Mouse (Mus musculus) embryo, embryonic 11 days (tissue): Measurements from ENCODE around the gene Rftn1.

Source experiments
- DNase-seq: peaks from one replicate; pipeline ENCODE4 v3.0.0-alpha.2; 2015

Gene Rftn1

GRCm38 (mm10) chr17:50092848-50093247, 97.6 kb downstream of the Rftn1 start:
- DNase-seq, result no peak

GRCm38 (mm10) chr17:50091829-50092228, 98.6 kb downstream of the Rftn1 start:
- no peak for DNase-seq

GRCm38 (mm10) chr17:50089725-50090124, 100.7 kb downstream of the Rftn1 start:
- no peak for DNase-seq

GRCm38 (mm10) chr17:50088054-50088453, 102.4 kb downstream of the Rftn1 start:
- DNase-seq, result no peak

- DNase-seq, result no peak
Measured at GRCm38 (mm10) chr17:50086887-50087286, 103.6 kb downstream of the Rftn1 start.

GRCm38 (mm10) chr17:50084721-50085120, 105.8 kb downstream of the Rftn1 start:
- DNase-seq, result no peak

GRCm38 (mm10) chr17:50083937-50084336, 106.5 kb downstream of the Rftn1 start:
- DNase-seq, result no peak

- DNase-seq, result no peak
Measured at GRCm38 (mm10) chr17:50082947-50083346, 107.5 kb downstream of the Rftn1 start.

GRCm38 (mm10) chr17:50081647-50082046, 108.8 kb downstream of the Rftn1 start:
- DNase-seq, result no peak

- DNase-seq, result no peak
Measured at GRCm38 (mm10) chr17:50080991-50081390, 109.5 kb downstream of the Rftn1 start.

- DNase-seq, result no peak
Measured at GRCm38 (mm10) chr17:50078749-50079148, 111.7 kb downstream of the Rftn1 start.

- DNase-seq, result no peak
Measured at GRCm38 (mm10) chr17:50072982-50073965, 117.2 kb downstream of the Rftn1 start.

- no peak for DNase-seq
Measured at GRCm38 (mm10) chr17:50071602-50071988, 118.9 kb downstream of the Rftn1 start.

- no peak for DNase-seq
Measured at GRCm38 (mm10) chr17:50070822-50071601, 119.5 kb downstream of the Rftn1 start.

GRCm38 (mm10) chr17:50069897-50070636, 120.4 kb downstream of the Rftn1 start:
- peak; percentile 18 for DNase-seq

GRCm38 (mm10) chr17:50069205-50069604, 121.3 kb downstream of the Rftn1 start:
- DNase-seq, result no peak

- no peak for DNase-seq
Measured at GRCm38 (mm10) chr17:50068681-50069138, 121.8 kb downstream of the Rftn1 start.

GRCm38 (mm10) chr17:50067774-50068680, 122.4 kb downstream of the Rftn1 start:
- no peak for DNase-seq

GRCm38 (mm10) chr17:50066822-50067713, 123.4 kb downstream of the Rftn1 start:
- no peak for DNase-seq

GRCm38 (mm10) chr17:50063832-50064627, 126.4 kb downstream of the Rftn1 start:
- DNase-seq, result no peak
